Mouse (Mus musculus): Measurements from ENCODE around the gene Olfr988.

DNA sequence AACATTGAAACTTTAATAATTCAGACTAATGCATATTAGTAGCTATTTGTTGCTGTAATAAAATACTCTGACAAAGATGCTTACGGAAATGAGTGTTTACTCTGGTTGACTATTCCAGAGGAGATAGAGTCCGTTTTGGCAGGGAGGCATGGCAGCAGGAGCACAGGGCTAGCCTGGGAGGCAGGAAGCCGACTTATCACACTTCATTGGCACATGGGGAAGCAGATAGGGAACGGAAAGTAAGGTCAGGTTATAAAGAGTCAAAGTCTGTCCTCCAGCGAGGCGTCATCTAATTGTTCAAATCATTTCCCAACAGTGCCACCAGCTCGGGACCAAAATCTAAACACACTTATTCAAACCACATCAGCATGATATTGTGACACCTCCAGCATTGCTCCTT, 23.1 kb downstream of the Olfr988 start:
- TF ChIP-seq POLR2A (IDR thresholded peaks at IDR 0.05; ENCODE audit: low read depth, low read length) (no peak), CTCF (conservative IDR thresholded peaks at IDR 0.05; ENCODE audit: insufficient read depth, insufficient read length, low read depth, low read length) (no peak)
